Mouse (Mus musculus) erythroblast, embryonic 14.5 days (primary cell): ENCODE results near the gene Cmpk2. TPM values are rescaled to one million over a fixed set of nuclear protein-coding genes. Genes with fewer than 3 reads are reported as not detected.

Experiments used
- H3K27me3 ChIP-seq: 2 replicates; pipeline ENCODE4 v1.6.1; 2012; ENCODE audit warnings: inconsistent platforms; ENCODE audit not compliant: control insufficient read depth
- H3K36me3 ChIP-seq: 2 replicates; pipeline ENCODE4 v1.6.1; 2012; ENCODE audit warnings: mild to moderate bottlenecking, inconsistent platforms; ENCODE audit not compliant: control insufficient read depth
- H3K4me1 ChIP-seq: 2 replicates; pipeline ENCODE4 v1.6.1; 2012; ENCODE audit warnings: inconsistent platforms; ENCODE audit not compliant: control insufficient read depth
- H3K4me3 ChIP-seq: replicated peaks from 2 replicates; pipeline ENCODE3; 2012; ENCODE audit warnings: moderate library complexity, mild to moderate bottlenecking, inconsistent platforms
- H3K9me3 ChIP-seq: 2 replicates; pipeline ENCODE4 v1.6.1; 2012; ENCODE audit warnings: low read length, inconsistent platforms, mixed read lengths; ENCODE audit not compliant: control insufficient read depth
- GATA1 ChIP-seq: IDR thresholded peaks from 2 replicates; pipeline ENCODE4 v1.6.1; 2012; ENCODE audit warnings: low read length, inconsistent platforms, mixed read lengths
- TAL1 ChIP-seq: IDR thresholded peaks from 3 replicates; pipeline ENCODE4 v1.6.1; 2012; ENCODE audit warnings: low read length, inconsistent platforms, mixed read lengths
- polyA plus RNA-seq: library from polyadenylated mRNA; stranded (reverse); fragments of >175 nt; gene quantifications from 2 replicates; pipeline ENCODE4 v1.2.3, GENCODE M21; 2012

The Cmpk2 gene
- polyA plus RNA-seq, 1 experiment = 0.25 TPM

GRCm38 (mm10) chr12:26501042-26501441 is 32.0 kb downstream of the Cmpk2 start:
- H3K27me3 ChIP-seq = peaks cover 2% of the 10 kb centered on the region; the same call in 1 of the 2 replicates
- no peaks in the 10 kb centered on the region for H3K36me3 ChIP-seq
- no peak for TF ChIP-seq GATA1
- no peak for TF ChIP-seq TAL1
- 0 out of 2 replicates have a peak, but pooled peaks cover 1% of the 10 kb centered on the region for H3K4me1 ChIP-seq
- H3K9me3 ChIP-seq = no peaks in the 10 kb centered on the region
- no peak overlapping the region for H3K4me3 ChIP-seq

DNA sequence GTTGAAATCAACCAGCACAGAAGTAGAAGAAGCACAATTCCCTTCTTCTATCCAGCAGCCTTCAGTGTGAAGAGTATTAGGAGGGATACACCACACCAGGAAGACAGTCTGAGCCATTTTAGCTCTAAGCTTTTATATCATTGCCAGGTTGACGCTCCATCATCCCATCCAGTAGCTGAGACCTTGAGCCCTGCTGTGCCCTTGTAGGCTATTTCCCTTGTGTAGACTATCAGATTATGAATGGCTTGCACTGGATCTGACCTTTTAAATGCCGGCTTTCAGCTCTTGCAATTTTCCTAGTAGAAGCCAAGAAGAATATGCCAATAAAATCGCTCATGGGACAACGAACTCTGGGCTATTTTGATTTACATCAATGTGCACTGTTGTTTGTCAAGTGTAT is 42.0 kb downstream of the Cmpk2 start:
- H3K36me3 ChIP-seq = no peaks in the 10 kb centered on the region

DNA sequence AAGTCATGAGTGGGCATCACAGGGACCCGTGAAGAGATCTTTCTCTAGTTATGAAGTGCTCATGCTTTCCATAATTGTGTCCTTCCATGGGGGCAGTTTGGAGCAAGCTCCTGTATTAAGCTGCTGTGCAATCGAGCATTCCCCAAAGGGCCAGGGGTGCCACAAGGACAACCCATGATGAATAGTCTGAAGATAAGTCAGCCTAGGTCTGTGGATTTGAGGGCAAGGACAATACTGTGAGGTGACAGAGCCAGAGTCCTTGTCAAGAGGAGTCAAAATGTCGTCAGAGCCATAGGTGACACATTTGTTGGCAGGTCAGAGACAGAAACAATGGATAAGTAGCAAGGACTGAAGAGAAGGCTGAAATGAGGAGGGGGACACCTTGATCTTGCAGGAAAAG is 49.2 kb downstream of the Cmpk2 start:
- H3K27me3 ChIP-seq = no peaks in the 10 kb centered on the region
- H3K36me3 ChIP-seq = no peaks in the 10 kb centered on the region
- H3K4me1 ChIP-seq = no peaks in the 10 kb centered on the region
- H3K9me3 ChIP-seq = no peaks in the 10 kb centered on the region
- no peak overlapping the region for H3K4me3 ChIP-seq
- TF ChIP-seq TAL1 (no peak), GATA1 (no peak)

More for the DNA sequence above, 42.0 kb downstream of the Cmpk2 start:
- Histone ChIP-seq H3K4me1 (no peaks in the 10 kb centered on the region), H3K4me3 (no peak overlapping the region), H3K9me3 (no peaks in the 10 kb centered on the region), H3K27me3 (no peaks in the 10 kb centered on the region)
- TF ChIP-seq GATA1 = no peak
- TF ChIP-seq TAL1 = no peak

GRCm38 (mm10) chr12:26524943-26525697 is 56.1 kb downstream of the Cmpk2 start:
- Histone ChIP-seq H3K9me3 (no peaks in the 10 kb centered on the region), H3K27me3 (no peaks in the 10 kb centered on the region), H3K36me3 (no peaks in the 10 kb centered on the region), H3K4me1 (no peaks in the 10 kb centered on the region), H3K4me3 (no peak overlapping the region)
- TF ChIP-seq GATA1 (no peak), TAL1 (no peak)

GRCm38 (mm10) chr12:26525698-26526026 is 56.7 kb downstream of the Cmpk2 start:
- Histone ChIP-seq H3K36me3 (no peaks in the 10 kb centered on the region), H3K9me3 (no peaks in the 10 kb centered on the region), H3K4me1 (no peaks in the 10 kb centered on the region), H3K27me3 (no peaks in the 10 kb centered on the region), H3K4me3 (no peak overlapping the region)
- TF ChIP-seq GATA1 = no peak
- TF ChIP-seq TAL1 = no peak

Other genes with a start within 250 kb of the Cmpk2 start
- gene Rnf144a, start 54.0 kb upstream of the Cmpk2 start, polyA plus RNA-seq = not detected in 2 replicates
- gene Rsad2, start 12.8 kb upstream of the Cmpk2 start, polyA plus RNA-seq = 1.2 and 1.7 TPM in 2 replicates